Mouse (Mus musculus) cerebral cortex, adult 2 months (tissue): Measurements from ENCODE around the gene Slc25a26.

Source experiments
- WGBS: fragments of 180-500 bp; shearing (Covaris S2); methylation state at CpG from one replicate; pipeline ENCODE4 v1.1.7; 2018; 5-methylcytosine and 5-hydroxymethylcytosine counted together

Slc25a26 gene

DNA sequence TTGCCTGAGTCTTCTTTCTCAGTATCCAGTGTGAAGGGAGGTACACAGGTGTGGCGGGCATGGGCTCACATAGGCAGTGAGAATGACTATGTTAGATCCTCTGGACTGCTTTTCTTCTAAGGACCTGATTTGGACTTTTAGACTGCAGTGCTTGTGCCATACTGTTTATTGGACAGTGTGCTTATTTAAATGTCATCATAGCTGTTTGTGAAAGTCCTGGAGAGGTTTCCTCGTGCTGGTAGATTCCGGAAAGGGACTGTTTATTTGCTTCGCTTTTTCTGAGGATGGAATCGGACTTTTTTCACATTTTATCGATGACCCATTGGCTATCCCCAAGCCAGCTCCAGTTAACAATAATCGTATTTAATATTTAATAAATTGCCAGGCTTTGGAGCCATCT, 50.7 kb downstream of the Slc25a26 start:
- 89% methylated on average over 7 of the region's 7 CpGs for WGBS

DNA sequence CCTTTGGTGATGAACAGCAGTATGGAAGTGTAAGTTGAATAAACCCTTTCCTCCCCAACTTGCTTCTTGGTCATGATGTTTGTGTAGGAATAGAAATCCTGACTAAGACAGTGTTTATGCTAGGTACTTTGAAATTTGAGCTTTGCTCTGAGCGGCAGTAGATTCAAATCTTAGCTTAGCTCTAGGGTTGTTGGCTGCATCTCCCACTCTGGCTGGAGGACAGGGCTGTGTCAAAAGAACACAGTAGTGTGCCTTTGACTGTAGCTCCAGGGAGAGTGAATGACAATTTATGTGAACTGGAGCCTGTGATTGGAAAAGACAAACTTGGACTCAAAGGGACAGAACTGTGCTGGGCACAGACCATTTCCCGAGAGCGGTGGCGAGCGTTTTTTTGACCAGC, 53.0 kb downstream of the Slc25a26 start:
- WGBS = 82% methylated on average over 5 of the region's 5 CpGs

DNA sequence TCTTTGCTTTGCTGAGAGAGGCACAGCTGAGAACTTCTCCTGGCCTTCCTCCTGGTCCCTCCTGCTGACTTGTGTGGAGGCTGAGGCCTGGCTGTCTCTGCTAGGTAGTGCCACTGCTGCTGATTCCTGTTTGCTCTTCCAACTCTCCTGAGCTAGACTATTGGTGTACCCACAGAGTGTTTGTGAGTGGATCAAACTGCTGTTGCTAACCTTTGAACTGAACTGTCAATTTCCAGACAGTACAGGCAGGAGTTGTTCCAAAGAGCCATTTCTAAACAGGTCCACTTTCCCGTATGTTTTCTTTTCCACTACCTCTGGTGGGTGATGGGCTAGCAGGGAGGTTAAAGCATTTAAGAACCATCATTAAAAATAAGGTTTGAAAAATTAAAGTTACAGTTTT, 58.5 kb downstream of the Slc25a26 start:
- 95% methylated on average over 1 of the region's 1 CpGs for WGBS

DNA sequence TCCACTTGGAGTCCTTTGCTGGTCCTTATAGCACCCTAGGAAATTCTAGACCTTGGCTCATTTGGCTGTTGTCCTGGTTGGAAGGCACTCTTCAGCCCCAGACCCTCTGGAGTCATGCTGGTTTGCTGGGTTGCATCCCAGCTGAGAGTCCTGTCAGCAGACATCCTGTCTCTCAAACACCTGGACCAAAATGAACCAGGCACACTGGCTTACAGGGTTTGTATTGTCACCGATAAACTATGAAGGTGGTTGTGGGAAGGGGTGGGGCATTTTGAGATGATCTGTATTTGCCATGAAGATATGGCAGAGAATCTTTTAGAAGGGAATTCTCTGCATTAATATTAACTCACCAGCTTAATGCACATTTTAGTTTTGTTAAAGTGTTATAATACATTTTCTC, 60.8 kb downstream of the Slc25a26 start:
- WGBS = 74% methylated on average over 1 of the region's 1 CpGs

DNA sequence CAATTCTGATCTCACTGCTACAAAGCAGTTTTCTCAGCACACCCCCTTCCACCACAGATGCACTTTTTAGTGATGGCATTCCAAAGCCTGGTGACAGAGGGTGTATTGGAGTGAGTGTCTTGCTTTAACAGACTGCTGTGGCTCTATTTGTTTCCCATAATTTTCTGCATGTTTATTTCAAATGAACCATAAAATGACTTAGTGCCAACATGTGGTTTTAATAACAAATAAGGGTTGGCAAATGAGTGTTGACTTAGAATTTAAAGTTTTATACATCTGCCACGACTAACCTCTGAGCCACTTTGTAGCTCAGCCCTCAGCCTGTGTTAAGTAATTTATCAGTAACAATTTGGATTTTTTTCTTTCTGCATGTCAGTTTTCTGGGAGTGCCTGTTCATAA, 61.2 kb downstream of the Slc25a26 start:
- WGBS = 78% methylated on average over 1 of the region's 1 CpGs

DNA sequence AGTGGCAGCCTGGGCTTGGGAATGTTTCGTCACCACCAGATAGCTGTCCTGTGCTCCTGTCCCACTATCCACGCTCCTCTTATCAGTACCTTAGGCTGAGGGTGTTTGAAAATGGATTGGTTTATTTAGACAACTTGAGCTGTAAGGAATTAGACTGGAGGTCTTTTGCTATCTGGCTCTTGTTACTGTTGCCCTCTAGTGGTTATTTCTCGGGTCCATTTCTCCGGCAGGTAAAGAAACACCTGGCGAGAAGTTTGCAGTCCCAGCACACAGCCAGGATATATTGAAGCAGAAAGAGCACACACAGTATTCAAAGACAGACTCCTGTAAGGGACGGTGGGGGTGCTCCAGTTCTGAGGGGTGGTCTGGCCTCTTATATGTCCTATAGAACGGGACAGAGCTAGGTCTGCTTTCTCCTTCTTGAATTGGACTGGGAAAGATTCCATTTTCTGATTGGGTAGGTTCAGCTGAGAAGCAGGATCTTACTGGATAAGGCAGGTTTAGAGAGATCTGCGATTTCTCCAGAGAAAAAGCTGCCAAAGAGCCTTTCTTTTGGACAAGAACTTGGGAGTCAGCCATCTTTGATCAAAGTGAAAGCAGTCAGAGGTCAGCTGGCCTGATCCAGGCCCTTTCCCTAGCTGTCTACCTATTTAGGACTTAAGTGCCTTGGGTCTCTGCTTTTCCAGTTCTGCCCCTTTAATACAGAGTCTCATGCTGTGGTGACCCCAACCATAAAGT, 63.2 kb downstream of the Slc25a26 start:
- WGBS = 71% methylated on average over 8 of the region's 8 CpGs

DNA sequence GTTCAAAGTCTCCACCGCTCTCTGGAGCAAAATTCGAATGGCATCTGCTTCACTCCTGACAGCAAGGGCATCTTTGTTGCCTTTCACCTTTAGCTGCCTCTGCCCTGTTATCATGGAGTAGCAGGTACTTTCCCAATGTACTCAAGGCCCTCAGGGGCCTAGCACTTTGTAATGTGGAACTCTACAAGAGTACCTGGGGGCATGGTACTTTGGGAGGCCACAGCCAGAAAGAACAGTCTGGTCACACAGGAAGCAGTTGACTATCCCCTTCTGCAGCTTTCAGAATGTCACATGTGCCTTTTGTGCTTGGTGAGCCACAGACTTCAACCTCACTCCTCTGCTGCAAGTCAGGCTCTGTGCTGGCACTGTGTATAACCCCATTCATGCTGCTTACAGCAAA, 65.6 kb downstream of the Slc25a26 start:
- 95% methylated on average over 2 of the region's 2 CpGs for WGBS

DNA sequence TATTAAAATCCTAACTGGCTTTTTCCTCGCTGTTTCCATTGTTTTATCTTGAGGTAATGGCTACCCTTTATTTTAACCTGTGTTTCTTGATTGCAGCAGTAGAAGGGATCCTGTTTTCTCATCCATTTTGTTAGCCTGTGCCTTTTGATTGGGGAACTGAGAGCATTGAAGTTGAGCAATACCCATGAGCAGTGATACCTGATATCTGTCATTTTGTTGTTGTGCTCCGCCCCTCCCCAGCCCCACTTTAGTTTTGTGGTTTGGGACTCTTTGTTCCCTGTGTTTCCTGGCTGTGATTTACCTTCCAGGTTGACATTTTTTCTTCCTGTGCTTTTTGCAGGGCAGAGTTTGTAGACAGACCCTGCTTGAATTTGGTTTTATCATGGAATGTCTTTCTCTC, 67.9 kb downstream of the Slc25a26 start:
- 97% methylated on average over 2 of the region's 2 CpGs for WGBS

DNA sequence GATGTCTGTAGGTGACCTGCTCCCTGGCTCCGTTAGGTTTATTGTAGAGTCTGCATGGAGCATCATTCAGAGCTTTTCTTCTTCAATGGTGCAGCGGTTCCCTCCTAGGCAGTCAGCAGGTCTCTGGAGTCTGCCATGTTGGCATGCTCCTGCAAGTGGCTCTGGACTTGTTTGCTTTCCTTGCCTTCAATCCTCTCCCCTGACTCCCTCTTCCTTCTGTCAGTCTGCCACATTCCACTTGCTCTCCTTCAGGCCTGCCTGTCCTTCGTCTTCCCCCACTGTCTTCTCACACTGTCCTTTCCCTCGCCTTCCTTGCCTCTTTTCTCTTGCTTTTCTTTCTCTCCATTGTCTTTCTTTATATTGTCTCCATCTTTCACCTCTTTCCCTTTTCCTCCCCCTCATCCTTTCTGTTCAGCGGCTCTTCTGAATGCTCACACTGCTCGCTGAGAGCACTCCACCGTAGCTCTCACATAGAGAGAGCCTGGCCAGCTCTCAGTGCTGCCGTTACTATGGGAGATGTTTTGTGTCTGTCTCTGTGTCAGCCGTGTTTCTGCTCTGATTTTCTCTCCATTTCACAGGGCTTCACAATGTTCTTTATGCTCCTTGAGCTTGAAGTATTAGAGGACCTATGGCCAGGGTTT, 75.5 kb downstream of the Slc25a26 start:
- 46% methylated on average over 9 of the region's 9 CpGs for WGBS

DNA sequence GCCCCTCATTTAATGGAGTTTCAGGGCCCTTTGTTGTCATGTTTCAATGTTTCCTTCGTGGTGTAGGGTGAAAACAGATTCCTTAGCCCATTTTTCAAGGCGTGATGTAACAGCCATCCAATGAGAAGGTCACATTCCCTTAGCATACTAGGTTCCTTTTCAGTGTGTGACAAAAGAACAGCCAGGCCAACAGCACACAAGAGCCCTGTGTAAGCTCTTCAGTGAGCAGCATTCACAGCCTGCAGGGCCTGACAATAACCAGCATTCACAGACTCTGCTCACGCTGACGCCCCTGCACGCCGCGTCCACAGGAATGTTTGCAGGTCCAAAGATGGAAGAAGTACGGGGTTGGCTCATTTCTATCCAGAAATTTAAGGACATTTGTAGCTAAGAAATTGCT, 77.9 kb downstream of the Slc25a26 start:
- 51% methylated on average over 8 of the region's 8 CpGs for WGBS

DNA sequence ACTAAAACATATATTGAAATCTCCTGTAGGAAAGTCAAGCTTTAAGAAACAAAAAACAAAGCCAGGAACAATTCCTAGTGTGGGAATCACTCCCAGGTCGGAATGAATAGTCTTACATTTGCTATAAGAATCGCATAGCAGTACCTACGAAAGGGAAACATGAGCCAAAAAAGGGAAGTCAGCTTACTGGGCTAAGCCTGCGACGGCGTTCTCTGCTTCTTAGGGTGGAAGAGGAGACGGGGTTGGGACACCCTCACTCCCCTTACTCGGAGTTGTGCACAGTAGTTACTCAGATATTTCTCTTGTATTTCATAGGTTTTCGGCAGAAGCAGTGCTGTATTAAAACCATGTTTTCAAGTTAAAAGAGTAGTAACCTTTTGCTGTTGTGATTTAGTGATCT, 81.9 kb downstream of the Slc25a26 start:
- 83% methylated on average over 9 of the region's 9 CpGs for WGBS

DNA sequence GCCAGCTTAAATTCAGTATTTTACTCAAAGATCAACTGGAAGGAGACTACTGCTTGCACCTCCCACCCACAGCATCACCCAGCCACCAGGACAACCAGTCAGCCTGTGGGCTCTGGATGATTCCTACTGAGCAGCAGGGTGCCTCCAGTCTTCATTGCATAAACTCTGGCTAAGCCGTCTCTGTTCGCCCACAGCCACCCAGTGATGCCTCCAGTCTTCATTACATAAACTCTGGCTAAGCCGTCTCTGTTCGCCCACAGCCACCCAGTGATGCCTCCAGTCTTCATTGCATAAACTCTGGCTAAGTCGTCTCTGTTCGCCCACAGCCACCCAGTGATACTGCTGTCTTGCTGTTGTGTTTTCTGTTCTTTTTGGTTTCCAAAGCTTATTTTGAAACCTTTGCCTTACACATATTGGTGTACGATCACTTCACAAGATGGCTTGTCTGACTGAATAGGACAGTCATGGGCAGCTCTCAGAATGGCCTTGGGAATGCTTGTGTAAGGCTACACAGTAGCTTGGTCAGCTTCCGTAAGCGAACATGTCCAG, 84.1 kb downstream of the Slc25a26 start:
- WGBS = 57% methylated on average over 9 of the region's 9 CpGs

DNA sequence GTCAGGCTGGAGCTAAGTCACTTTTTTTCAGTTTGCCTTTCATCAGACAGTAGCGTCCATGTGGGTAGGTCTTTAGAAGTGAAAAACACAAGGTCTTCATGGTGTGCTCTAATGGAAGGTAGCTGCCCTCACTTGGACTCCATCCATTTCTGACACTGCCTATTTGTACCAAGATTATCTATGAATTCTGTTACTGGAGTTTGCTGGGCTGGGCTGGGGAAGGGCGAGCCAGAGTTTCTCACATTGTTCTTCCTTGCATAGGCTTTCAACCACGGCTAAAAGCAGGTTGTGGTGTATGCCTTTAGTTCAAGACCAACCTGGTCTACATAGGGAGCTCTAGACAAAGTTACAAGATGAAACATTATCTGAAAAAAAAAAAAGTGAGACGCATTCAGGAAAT, 84.8 kb downstream of the Slc25a26 start:
- WGBS = 83% methylated on average over 4 of the region's 4 CpGs

DNA sequence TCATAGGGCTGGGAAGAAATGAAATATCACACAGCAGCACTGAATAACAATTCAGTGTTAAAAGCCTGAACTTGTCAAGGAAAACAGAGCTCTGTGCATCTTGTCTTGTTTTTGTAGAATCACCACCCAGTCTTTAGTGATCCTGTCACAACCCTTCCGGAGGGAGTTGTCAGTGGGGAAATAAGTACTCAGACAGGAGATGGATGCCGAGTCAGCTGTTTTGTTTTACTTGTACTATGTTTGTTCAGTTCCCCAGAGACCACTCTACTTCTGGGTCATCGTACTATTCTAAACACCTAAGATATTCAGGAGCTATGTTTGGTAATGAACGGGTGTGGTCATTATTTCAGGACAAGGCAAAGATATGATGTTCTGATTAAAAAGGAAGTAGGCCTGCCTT, 88.2 kb downstream of the Slc25a26 start:
- WGBS = 87% methylated on average over 4 of the region's 4 CpGs

DNA sequence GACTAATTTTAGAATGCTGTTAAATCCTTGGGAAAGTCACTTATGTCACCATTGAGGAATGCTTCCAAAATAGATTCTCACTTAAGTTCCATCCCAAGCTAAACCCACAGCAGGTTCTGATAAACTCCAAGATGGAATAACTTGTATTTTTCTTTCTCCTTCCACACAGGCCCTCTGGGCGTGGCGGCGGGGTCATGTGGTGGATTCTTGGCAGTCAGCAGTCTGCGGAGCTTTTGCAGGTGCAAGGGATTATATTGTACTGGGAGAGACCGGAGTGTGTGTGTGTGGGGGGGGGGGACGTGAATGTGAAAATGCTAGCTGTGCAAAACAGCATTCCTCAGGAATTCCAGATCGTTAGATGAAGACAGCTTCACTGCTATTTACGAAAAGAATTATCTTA, 92.1 kb downstream of the Slc25a26 start:
- 42% methylated on average over 8 of the region's 8 CpGs for WGBS

DNA sequence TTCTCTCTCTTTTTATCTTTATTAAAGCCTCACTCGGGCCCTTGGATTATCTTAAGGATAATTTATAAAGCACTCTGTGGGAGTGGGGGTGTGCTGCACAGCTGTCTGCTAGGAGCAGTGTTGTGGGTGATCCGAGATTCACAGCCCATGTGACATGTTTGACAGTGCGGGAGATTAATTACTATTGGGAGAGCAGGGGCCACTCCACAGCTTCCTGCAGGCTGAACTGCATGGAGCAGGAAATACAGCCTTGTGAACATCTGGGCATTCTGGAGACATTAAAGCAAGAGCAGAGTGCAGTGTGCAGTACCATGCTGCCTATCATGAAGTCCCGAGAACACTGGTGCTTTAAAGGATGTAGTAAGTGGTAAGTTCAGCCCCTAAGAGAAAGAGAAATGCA, 92.6 kb downstream of the Slc25a26 start:
- 35% methylated on average over 4 of the region's 4 CpGs for WGBS

DNA sequence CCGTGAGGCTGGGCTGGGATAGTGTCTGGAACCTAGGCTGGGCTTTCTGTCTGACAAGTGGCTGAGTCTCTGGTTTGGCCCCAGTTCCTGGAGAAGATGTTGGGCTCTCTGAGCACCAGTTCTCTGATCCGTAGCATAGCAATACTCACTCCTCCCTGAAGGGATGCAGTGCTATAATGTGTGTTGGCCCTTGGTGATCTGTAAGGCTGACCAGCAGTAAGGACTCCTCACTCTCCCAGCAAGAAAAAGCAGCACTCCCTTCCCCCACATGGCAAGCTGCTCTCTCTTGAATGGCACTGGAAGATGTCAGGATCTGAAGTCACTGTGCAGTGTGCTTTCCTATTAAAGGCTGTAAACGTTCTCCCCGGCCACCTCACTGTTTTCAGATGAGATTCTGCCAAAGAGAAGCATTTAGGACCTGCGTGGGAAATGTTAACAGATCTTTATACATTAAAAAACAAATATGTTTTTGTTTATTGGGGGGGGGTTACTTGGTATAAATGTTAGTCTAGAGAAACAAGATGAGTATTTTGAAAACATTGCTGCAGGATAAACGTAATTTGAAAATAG, 94.0 kb downstream of the Slc25a26 start:
- WGBS = 68% methylated on average over 6 of the region's 6 CpGs

DNA sequence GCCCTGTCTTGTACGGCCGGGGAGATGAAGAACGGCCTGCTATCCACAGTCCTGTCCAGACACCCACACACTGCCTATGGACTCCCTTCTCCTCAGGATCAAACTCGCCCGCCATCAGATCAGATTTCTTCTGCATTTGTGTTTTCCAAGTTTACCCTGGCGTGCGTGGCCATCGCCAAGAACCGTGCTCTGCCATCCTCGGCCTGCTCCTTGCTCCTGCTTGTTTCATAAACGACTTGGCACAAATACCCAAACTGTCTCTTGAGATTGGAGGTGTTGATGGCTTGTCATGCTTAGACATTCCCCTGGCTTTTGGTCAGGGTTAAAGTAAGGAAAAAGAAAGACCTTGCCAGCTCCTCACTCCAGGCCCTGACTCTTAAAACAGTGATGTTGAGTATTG, 94.6 kb downstream of the Slc25a26 start:
- WGBS = 85% methylated on average over 11 of the region's 11 CpGs

DNA sequence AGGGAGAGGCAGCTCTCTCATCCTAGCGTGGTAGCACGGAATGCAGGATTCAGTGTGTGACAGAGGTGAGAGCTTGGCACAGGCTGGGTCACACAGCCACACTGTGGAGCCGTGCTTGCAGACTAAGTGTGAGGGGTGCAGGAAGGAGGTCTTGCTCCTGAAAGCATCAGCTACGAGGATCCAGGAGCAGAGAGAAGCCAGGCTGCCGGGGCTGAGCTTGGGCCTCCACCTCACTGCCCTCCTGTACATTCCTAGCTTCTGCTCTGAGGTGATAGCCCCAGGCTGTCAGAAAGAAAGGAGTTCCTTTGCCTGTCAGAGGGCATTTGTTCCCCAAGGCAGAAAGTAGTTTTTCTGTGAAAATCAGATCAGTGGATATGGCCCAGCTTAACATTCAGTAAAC, 95.1 kb downstream of the Slc25a26 start:
- WGBS = 90% methylated on average over 5 of the region's 5 CpGs

DNA sequence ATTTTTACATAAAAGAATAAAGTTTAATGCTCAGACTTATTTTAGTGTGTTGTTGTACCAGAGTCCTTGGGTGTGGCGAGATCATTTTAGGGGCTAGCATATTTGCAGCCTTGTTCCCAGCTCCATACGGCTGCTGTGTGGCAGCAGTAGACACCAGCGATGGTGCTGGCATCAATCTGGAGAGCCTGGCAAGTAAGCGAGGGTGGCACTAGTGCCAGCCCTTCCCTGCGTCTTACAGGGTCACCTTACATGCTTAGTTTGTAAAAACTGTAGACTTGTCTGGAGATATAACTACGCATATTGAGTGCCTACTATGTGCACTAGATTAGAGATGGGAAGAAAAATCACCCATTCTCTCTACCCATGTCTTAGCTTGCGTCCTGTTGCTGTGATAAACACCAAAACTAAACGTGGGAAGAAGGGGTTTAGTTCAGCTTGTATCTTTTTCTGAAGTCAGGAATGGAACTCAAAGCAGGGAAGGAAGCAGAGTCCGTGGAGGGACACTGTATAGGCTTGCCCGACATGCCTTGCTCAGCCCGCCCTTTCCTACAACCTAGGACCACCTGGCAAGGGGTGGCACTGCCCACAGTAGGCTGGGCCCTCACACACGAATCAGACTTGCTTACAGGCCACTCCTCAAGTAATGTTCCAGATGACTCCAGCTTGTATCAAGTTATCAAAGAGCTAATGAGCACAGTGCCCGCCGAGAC, 96.1 kb downstream of the Slc25a26 start:
- WGBS = 80% methylated on average over 14 of the region's 14 CpGs

DNA sequence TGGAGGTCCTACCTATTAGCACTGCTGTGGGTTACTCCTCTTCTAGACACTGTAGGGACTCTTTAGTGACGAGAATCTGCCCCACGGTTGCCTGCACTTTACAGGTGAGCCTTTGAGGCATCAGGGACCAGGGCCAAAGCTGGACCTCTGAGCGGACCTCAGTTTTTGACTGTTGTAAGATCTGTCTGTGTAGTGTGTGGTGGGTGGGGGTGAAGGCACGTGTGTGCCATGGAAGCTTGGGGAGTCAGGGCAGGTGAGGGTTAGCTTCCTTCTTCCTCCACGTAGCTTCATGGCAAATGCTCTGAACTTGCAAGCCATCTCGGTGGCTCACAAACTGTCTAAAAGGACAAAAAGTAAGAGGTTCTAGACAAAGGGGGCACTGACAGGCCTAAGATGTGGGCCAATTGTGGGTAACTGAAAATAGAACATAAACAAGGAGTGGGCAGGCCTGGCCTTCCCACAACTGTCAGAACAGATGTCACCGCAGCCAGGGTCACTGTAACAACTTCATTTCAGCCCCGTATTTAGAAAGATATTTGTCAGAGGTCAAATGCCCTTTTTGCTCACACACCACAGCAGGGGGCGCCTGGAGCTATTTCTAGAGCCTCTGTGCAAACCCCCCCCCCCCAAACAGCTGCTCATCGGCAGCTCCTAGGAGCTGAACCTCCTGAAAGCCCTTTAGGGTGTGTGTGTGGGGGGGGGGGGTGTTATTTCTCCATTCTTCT, 96.8 kb downstream of the Slc25a26 start:
- 65% methylated on average over 10 of the region's 10 CpGs for WGBS

DNA sequence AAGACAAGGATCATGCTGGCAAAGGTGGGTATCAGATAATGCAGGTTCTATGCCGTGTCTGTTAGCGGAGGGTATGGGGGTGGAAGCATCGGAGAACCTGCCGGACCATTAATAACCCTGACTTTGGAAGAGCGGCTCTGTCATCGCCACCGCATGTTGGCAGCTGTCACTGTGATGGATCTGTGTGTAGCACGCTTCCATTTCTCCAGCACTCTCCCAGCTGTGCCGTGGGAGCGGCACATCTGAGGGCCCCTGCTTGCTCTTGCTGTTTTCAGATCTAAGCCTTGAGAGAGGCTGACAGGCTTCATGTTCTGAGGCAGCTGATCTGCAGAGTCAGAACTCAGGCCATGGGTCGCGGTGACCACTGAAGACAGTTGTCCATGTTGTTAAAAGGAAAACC, 98.3 kb downstream of the Slc25a26 start:
- WGBS = 92% methylated on average over 12 of the region's 12 CpGs
